Mouse (Mus musculus) embryonic facial prominence, embryonic 11.5 days (tissue): ENCODE measurements at regions not wholly inside any gene's neighbourhood (a gene's known extent, or its start where the extent isn't known, plus 50 kb on each side); places are given as distances from the start of the nearest gene placed in this dataset.

Source experiments
- ATAC-seq: fragments of 200-750 bp; cut with Nextera tagmentation; replicated peaks from 2 replicates; pipeline ENCODE4 v1.8.0; 2017; ENCODE audit warnings: low read depth; ENCODE audit not compliant: insufficient number of reproducible peaks, low FRiP score, low TSS enrichment
- DNase-seq: peaks from one replicate; pipeline ENCODE4 v3.0.0-alpha.2; 2015; ENCODE audit warnings: low spot score
- H3K27ac ChIP-seq: fragments of 300-500 bp; sonication (generic); replicated peaks from 2 replicates; pipeline ENCODE4 v1.5.1; 2014; ENCODE audit warnings: mild to moderate bottlenecking, low read depth, low read length, control low read depth
- H3K27me3 ChIP-seq: fragments of 300-500 bp; sonication (generic); 2 replicates; pipeline ENCODE4 v1.6.1; 2014; ENCODE audit warnings: mild to moderate bottlenecking, low read length, moderate library complexity, mixed read lengths; ENCODE audit not compliant: control insufficient read depth, insufficient read depth
- H3K36me3 ChIP-seq: fragments of 300-500 bp; sonication (generic); replicated peaks from 2 replicates; pipeline ENCODE4 v1.6.1; 2014; ENCODE audit warnings: low read depth, mild to moderate bottlenecking, low read length, moderate library complexity, mixed read lengths; ENCODE audit not compliant: control insufficient read depth, insufficient read depth
- H3K4me1 ChIP-seq: fragments of 300-500 bp; sonication (generic); 2 replicates; pipeline ENCODE4 v1.6.1; 2014; ENCODE audit warnings: low read length, mixed read lengths; ENCODE audit not compliant: control insufficient read depth, insufficient read depth
- H3K4me2 ChIP-seq: fragments of 300-500 bp; sonication (generic); 2 replicates; pipeline ENCODE4 v1.6.1; 2014; ENCODE audit warnings: low read depth, mild to moderate bottlenecking, control low read depth, low read length, moderate library complexity
- H3K4me3 ChIP-seq: fragments of 300-500 bp; sonication (generic); 2 replicates; pipeline ENCODE4 v1.5.1; 2014; ENCODE audit warnings: low read depth, low read length, control low read depth
- H3K9ac ChIP-seq: fragments of 300-500 bp; sonication (generic); replicated peaks from 2 replicates; pipeline ENCODE4 v1.6.1; 2014; ENCODE audit warnings: mild to moderate bottlenecking, control low read depth, low read length
- H3K9me3 ChIP-seq: fragments of 300-500 bp; sonication (generic); replicated peaks from 2 replicates; pipeline ENCODE4 v1.6.1; 2016; ENCODE audit warnings: mild to moderate bottlenecking, low read length, inconsistent platforms, mixed read lengths; ENCODE audit not compliant: control insufficient read depth
- WGBS: fragments of 180-500 bp; shearing (Covaris S2); extraction: QIAGEN DNeasy Blood & Tissue Kit; methylation state at CpG from one replicate; pipeline ENCODE4 v1.1.7; 2014; 5-methylcytosine and 5-hydroxymethylcytosine counted together

DNA sequence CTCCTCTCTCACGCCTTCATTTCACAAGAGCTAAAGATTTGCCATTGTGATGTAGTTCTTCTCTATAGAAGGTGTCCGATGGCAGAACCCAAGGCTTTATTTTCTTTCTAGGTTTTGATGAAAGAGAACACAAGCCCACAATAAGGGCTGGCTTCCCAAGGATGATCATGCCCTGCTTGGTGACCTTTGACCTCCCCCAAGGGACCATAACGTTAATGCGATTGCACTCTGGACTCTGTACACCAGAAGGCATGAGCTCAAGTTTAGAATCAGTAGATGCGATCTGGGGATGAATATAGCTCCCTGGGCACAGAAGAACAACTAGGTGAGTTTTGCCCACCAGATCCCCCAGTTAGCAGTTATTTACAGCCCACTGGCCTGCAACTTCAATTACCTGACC, 150.7 kb downstream of the Nrip1 start:
- Histone ChIP-seq H3K4me1 (no peaks in the 10 kb centered on the region), H3K36me3 (no peaks in the 10 kb centered on the region), H3K9me3 (no peaks in the 10 kb centered on the region), H3K27ac (no peak overlapping the region), H3K4me2 (no peak overlapping the region), H3K27me3 (no peaks in the 10 kb centered on the region), H3K9ac (no peak overlapping the region), H3K4me3 (no peak overlapping the region)
- 61% methylated on average over 5 of the region's 5 CpGs for WGBS
- ATAC-seq (no peak), DNase-seq (no peak)

DNA sequence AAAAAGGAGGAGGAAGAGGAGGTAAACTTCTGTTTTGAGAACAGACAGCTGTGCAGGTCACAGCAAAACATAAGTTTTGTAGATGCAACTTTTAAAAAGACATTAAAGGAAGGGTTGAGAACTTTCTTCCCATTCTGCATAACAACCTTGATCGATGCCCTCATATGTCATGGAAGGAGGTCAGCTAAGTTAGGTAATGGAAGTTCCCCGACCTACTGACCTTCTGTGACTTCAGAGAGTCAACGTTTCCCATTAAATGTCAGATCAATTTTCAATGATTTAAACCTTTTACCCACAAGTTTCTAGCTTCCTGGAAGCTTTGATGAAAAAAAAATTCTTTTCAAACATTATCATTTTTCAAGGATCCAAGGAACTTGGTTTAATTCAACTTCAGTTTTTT, 153.2 kb downstream of the Nrip1 start:
- WGBS: 53% methylated on average over 3 of the region's 3 CpGs
- H3K9ac ChIP-seq: no peak overlapping the region
- H3K4me1 ChIP-seq: no peaks in the 10 kb centered on the region
- no peak overlapping the region for H3K4me3 ChIP-seq
- H3K27ac ChIP-seq: no peak overlapping the region
- DNase-seq: no peak
- no peak overlapping the region for H3K4me2 ChIP-seq
- ATAC-seq: no peak
- H3K36me3 ChIP-seq: no peaks in the 10 kb centered on the region
- no peaks in the 10 kb centered on the region for H3K27me3 ChIP-seq
- H3K9me3 ChIP-seq: no peaks in the 10 kb centered on the region

DNA sequence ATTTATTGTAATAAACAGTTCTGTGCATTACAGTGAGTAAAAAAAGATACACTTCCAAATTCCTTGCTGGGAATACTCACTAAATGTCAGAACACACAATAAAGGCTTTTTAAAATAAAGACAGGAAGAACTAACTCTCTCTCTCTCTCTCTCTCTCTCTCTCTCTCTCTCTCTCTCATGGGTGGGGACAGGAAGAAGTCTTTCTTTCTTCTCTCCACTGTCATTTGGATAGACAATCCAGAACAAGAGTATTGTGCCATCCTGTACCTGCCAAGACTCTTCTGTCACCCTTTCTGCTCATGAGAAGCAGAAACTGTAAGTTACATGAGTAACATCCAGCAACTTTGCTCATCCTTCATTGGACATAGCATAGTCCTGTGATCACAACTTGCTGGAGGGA, 154.4 kb downstream of the Nrip1 start:
- H3K9ac ChIP-seq: no peak overlapping the region
- H3K4me2 ChIP-seq: no peak overlapping the region
- DNase-seq: no peak
- no peak for ATAC-seq
- no peaks in the 10 kb centered on the region for H3K36me3 ChIP-seq
- H3K27me3 ChIP-seq: no peaks in the 10 kb centered on the region
- no peak overlapping the region for H3K27ac ChIP-seq
- H3K9me3 ChIP-seq: no peaks in the 10 kb centered on the region
- no peaks in the 10 kb centered on the region for H3K4me1 ChIP-seq
- H3K4me3 ChIP-seq: no peak overlapping the region

DNA sequence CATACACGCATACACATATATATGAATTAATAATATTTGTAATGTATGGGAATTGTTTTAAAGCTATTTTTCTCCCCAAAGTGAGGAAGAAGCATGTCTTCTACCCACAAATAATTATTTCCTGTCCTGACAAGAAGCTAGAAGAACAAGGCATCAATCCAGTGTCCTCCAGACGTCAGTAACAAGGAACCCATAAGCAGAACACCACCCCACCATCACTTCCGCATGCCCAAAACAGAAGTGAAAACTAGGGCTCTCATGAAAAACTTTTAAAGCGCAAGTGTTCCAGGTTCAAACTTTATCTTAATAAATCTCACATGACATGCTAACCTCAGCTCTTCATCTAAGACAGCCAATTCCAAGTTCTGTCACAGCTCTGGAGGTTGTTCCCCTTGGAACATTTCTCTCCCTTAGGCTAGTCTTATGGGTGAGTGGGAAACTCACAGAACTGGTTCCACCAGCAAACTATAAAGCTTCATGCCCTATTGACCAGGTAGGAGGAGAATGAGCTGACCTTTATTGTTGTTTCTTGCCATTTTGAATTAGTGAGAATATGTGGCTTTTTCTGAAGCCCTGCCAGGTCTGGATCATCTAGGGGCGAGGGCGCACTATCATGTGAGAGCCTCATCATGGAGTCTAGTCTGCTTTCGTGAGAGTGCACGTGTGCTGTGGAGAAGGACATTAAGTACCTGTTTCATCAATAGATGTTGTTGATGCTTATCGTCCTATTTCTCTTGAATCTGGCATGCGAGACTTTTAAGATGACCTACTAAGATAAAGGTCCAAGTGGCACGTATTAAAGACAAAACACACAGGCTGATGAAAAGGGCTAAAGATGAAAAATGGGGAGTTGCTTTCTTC, 155.1 kb downstream of the Nrip1 start:
- ATAC-seq: no peak

DNA sequence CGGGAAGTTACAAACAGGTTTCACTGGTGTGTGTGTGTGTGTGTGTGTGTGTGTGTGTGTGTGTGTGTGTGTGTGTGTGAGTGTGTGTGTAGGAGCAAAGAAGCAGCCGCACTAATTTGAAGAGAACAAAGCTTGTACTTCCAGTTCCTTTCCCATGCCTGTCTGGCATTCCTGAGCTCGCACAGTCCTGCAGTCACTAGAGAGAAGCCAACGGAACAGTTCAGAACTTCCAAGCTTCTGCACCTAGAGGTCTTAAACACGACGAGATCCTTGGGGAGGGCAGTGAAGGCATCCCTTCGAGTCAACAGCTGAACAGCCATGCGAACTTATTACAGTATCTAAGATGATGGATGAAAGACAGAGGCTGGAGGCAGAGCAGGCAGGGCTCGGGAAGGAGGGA, 157.4 kb downstream of the Nrip1 start:
- H3K4me3 ChIP-seq: no peak overlapping the region
- H3K9ac ChIP-seq: no peak overlapping the region
- H3K27me3 ChIP-seq: no peaks in the 10 kb centered on the region
- H3K36me3 ChIP-seq: no peaks in the 10 kb centered on the region
- no peaks in the 10 kb centered on the region for H3K4me1 ChIP-seq
- 41% methylated on average over 8 of the region's 9 CpGs for WGBS
- DNase-seq (no peak), ATAC-seq (no peak)
- H3K4me2 ChIP-seq: no peak overlapping the region
- H3K9me3 ChIP-seq: no peaks in the 10 kb centered on the region
- no peak overlapping the region for H3K27ac ChIP-seq

More for the DNA sequence above, 155.1 kb downstream of the Nrip1 start:
- H3K4me1 ChIP-seq: no peaks in the 10 kb centered on the region
- H3K4me2 ChIP-seq: no peak overlapping the region
- no peak overlapping the region for H3K27ac ChIP-seq
- H3K36me3 ChIP-seq: no peaks in the 10 kb centered on the region
- no peak overlapping the region for H3K4me3 ChIP-seq
- DNase-seq: no peak
- no peaks in the 10 kb centered on the region for H3K9me3 ChIP-seq
- 82% methylated on average over 11 of the region's 11 CpGs for WGBS
- H3K9ac ChIP-seq: no peak overlapping the region
- H3K27me3 ChIP-seq: no peaks in the 10 kb centered on the region

DNA sequence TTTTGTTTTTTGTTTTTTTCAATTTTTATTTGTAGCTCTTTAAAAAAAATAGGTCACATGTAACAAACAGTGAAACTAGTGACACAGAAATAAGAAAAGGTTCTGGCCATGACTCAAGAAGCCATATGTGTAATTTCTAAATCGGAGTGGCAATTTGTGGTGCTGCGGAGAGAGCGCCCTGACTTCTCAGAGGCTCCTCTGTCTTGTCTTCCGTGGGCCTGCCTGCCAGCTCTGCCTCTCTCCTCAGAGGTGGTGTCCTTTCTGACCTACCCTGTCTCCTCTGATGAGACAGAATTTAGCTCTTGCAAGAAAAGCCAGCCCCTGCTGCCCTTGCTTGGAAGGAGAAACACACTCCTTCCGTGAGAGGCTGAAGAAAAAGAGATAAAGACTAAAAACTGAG, 158.1 kb downstream of the Nrip1 start:
- Histone ChIP-seq H3K36me3 (no peaks in the 10 kb centered on the region), H3K9me3 (no peaks in the 10 kb centered on the region), H3K9ac (no peak overlapping the region), H3K4me2 (no peak overlapping the region), H3K4me1 (no peaks in the 10 kb centered on the region), H3K27ac (no peak overlapping the region), H3K4me3 (no peak overlapping the region), H3K27me3 (no peaks in the 10 kb centered on the region)
- no peak for ATAC-seq
- WGBS: 57% methylated on average over 5 of the region's 5 CpGs
- no peak for DNase-seq

DNA sequence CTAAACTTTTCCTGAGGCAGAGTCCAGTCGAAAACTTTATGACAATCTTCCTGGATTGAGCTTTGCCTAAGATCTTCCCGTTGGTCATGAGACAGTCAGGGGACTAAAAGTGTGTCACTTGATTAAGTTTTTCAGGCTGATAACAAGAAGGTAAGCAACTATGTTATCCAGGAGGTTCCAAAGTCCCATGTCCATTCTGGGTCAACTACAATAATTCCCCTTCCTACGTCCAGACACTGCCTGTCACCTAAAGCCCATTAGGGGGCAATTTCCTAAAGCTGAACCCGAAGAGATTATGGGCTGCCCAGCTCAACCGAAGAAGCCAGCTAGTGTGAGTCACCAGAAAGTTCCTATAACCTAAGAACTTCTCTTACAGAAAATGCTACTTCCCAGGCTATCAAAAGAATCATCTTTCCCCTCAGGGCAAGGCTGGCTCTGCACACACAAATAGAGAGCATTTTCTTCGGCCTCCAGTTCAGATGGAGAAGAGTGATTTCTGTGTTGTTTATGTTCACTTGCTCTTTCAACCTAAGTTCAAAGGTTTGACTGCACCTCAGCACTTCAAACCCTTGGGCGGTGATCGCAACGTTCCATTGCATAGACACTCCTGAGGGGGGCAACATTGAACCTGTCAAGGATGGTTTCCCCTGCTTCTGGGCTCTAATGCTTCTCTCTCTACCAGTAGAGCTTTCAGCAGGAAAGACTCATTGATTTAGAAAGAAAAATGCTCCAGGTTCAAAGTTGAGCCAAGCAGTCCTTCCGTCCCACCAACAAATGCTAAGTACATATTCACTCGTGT, 171.7 kb downstream of the Nrip1 start:
- Histone ChIP-seq H3K27me3 (no peaks in the 10 kb centered on the region), H3K27ac (no peak overlapping the region), H3K36me3 (no peaks in the 10 kb centered on the region), H3K9me3 (no peaks in the 10 kb centered on the region), H3K9ac (no peak overlapping the region), H3K4me1 (no peaks in the 10 kb centered on the region), H3K4me3 (no peak overlapping the region), H3K4me2 (no peak overlapping the region)
- ATAC-seq (no peak), DNase-seq (peak; percentile 64)
- WGBS: 46% methylated on average over 11 of the region's 11 CpGs
